Mouse (Mus musculus) splenic B cell, adult 2 months (primary cell): ENCODE measurements around the gene Pmvk.
A peak's percentile ranks its signal among the peaks of the same experiment; 100 is the strongest.

Source experiments
- DNase-seq: peaks from one replicate; pipeline ENCODE4 v3.0.0-alpha.2; 2011; ENCODE audit warnings: low read depth, low spot score
- H3K27me3 ChIP-seq: 2 replicates; pipeline ENCODE4 v1.6.1; 2012; ENCODE audit warnings: mild to moderate bottlenecking, low read length, moderate library complexity, mixed read lengths; ENCODE audit not compliant: control insufficient read depth, poor library complexity, insufficient read depth, severe bottlenecking
- H3K36me3 ChIP-seq: 2 replicates; pipeline ENCODE4 v1.6.1; 2012; ENCODE audit warnings: mild to moderate bottlenecking, low read length, moderate library complexity, mixed read lengths; ENCODE audit not compliant: control insufficient read depth, poor library complexity, insufficient read depth, severe bottlenecking

Pmvk gene

DNA sequence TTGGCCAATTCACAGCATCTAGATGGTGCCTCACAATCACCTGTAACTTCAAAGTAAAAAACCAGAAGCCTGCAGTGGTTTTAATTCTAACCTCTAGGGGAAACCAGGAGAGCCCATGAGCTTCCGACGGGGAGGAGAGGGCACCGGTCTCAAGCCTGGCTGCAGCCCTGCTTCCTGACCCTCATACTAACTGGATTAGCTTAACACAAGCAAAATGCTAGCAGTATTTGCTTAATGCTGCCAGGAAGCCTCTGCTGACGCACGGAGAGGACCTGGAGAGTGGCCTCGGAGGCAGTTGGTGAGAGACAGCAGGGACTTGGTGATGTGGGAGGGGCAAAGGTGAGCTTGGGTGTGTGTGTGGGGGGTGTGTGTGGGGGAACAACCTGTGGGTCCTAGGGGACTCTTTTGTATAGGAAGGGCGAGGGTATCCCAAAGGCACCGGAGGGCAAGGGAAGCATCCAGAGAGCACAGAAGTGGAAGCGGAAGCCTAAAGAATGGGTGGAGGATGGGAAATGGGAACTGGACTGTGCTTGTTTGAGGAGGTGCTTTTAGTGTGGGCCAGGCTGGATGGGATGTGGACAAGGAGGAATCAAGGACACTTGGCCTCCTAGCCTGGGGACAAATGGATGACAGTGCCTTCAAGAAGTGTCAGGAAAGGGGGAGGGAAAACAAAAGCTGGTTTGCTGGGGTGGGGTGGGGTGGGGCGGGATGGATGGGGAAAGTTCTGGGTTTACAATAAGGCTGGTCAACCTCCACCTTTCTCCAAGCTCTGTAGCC, at the start of gene Pmvk:
Gene Pmvk (plus strand): TSS at position 141 of the 777 bp plus-strand sequence.
- Histone ChIP-seq H3K36me3 (no peaks in the 10 kb centered on the region), H3K27me3 (no peaks in the 10 kb centered on the region)
- no peak for DNase-seq

DNA sequence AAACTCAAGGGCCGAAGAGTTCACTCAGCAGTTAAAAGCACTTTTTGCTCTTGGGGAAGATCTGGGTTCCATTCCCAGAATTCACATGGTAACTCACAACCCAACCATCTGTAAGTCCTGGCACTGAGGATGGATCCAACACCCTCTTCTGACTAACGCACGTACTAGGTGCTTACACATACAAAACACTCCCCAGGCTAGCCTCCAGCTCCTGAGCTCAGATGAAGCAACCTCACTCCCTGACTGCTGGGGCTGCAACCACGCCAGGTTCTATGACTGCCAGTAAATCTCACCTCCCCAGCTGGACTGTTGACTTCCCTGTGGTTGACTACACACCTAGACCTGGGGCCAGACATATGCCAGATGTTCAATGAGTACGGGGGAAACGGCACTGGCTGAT, 47.5 kb upstream of the Pmvk start:
- no peak for DNase-seq
- Histone ChIP-seq H3K36me3 (peaks cover 17% of the 10 kb centered on the region), H3K27me3 (no peaks in the 10 kb centered on the region)

DNA sequence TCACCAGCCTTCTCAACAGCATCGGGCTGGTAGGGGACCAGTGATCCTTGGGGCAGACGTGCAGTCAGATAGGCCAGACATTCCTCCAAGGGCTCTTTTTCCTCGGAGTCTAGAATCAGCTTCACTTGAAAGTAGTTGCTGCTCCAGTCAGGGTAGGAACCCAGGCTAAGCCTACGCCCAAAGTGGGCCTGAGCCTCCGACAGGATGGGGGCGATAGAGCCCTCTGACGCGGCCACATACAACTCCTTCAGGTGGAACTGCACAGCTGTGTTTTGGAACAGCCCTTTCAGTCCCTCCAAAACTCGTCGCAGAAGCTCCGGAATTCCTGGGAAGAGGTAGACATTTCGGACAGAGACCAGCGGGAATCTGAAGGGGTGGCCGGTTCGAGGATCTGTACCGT, 45.9 kb upstream of the Pmvk start:
- H3K36me3 ChIP-seq = peaks cover 13% of the 10 kb centered on the region
- H3K27me3 ChIP-seq = no peaks in the 10 kb centered on the region
- DNase-seq = no peak

DNA sequence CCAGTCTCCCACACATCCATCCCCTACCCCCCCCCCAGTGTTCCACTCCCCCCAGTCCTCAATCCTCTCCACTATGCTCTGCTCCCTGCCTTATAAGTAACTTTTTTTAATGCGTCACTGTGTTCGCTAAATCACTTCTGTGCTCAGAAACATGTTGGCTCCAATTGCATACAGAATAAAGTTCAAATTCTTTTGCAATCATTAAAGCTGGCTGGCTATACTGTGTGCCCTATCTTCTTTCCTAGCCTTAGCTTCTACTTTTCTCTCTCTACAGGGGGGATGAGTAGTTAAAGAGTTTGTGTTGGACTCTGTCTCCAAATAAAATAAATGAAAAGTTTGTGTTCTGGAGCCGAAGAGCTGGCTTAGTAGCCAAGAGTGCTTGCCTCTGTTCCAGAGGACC, 44.6 kb upstream of the Pmvk start:
- peaks cover 10% of the 10 kb centered on the region for H3K36me3 ChIP-seq

DNA sequence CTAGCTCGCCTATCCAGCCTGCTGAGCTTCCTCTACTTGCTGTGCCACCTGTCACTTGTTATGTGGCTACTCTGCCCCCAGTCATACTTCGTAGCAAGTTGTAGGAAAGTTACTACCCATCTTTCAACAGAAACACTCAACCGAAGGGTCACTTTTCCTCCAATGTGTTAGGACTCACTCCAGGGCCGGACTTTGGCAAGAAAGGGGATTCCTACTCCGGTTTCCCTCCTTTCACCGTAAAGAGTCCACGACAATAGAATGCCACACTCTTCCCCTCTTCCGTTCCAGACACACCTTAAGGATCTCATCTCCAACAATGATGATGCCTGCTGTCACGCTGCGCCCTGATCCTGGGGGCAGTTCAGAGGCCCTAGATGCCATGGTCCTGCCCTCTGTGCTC, 43.5 kb upstream of the Pmvk start:
- Histone ChIP-seq H3K36me3 (peaks cover 7% of the 10 kb centered on the region; the same call in 1 of the 2 replicates), H3K27me3 (no peaks in the 10 kb centered on the region)
- DNase-seq = no peak

More for the DNA sequence above, 44.6 kb upstream of the Pmvk start:
- DNase-seq = no peak
- H3K27me3 ChIP-seq = no peaks in the 10 kb centered on the region

DNA sequence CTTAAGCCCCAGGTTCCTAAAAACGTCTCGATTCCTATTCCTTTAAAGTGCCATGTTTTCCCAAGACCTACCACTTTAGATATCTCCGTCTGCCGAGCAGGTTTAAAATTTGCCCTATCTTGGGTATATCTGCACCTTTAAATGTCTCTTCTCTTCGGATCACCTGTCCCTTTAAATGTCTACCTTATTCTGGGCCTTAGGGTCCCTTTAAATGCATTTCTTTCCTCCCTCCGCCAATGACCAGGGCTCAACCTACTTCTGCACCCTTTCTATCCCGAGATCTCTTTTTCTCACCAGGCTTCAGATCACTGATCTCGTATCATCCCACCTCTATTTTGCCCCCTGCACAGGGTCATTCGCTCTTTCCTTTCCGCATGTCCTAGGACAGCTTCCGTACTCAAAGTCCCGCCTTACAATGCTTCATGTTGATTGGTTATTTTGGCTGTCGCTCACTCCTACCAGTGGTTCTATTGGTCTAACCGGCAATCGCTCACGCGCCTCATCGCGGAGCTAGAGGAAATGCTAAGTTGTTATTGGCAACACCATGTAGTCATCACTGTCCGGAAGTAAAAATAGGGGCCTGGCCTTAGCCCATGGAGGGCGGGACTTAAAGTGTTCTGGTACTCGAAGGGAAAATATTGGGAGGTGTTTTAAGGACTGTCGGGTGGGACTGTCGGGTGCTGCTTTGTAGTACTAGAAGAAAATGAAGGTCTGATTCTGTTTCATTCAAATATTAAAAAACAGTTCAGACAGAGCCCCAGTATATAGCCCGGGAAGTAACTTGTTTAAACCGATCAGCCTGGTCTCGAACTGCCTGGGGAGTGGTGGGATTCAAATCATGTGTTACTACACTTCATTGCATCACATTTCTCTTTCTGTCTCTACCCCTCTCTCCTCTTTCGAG, 42.6 kb upstream of the Pmvk start, which contains the start of gene Flad1:
Gene Flad1 (minus strand): TSS at position 381 of the 904 bp plus-strand sequence.
- no peaks in the 10 kb centered on the region for H3K27me3 ChIP-seq
- peak; percentile 100 for DNase-seq

DNA sequence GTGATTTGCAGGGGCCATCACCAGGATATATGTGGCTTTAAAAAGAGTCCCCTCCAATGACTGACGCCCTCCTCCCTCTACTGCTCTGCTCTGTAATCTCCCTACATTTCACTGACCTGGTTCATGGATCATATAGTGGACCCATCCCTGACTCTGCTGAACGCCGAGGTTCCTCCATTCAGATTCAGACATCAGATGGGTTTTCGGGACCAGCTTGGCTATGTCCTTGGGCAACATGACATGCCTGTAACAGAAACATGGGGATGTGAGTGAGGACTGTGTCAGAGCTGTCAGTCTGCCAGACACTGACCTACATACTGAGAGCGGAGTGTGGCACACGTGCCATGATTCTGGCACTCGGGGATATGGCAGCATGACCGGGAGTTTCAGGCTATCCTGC, 38.2 kb upstream of the Pmvk start:
- Histone ChIP-seq H3K36me3 (no peaks in the 10 kb centered on the region), H3K27me3 (no peaks in the 10 kb centered on the region)
- DNase-seq = no peak

More for the DNA sequence above, 42.6 kb upstream of the Pmvk start, which contains the start of gene Flad1:
- peaks cover 7% of the 10 kb centered on the region; the same call in 1 of the 2 replicates for H3K36me3 ChIP-seq

DNA sequence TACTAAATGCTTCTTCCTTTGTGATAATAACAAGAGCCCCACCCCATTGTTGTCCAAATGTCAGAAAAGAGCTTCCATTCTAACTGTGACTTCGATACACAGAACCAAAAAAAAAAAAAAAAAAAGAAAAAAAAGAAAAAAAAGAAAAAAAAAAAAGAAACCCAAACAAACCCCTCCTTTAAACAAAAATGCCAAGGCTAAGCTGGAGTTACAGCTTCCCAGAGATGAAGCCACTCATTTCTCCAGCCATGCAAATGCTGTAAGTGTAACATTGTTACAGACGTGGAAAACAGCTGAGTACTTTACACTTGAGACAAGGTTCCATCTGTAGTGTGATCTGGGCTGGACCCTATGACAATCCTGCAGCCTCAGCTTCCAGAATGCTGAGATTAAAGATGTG, 37.2 kb upstream of the Pmvk start:
- no peak for DNase-seq

DNA sequence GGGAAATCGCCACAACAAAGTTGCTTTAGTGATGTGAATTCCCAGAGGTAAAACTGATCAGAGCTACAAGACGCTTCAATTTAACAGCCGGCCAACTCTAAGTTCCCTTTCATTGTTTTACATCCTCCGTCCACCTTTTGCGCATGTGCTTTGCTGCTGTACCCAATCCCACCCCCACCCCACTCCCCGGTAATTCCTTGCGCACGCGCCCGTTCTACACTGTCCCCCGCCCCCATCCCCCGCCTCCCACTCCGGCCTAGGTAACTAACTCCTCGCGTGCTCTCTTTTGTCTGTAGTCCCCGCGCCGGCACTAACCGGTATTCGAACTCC, 36.5 kb upstream of the Pmvk start:
- Histone ChIP-seq H3K27me3 (no peaks in the 10 kb centered on the region), H3K36me3 (no peaks in the 10 kb centered on the region)
- DNase-seq = no peak

More for the DNA sequence above, 37.2 kb upstream of the Pmvk start:
- Histone ChIP-seq H3K36me3 (no peaks in the 10 kb centered on the region), H3K27me3 (no peaks in the 10 kb centered on the region)

DNA sequence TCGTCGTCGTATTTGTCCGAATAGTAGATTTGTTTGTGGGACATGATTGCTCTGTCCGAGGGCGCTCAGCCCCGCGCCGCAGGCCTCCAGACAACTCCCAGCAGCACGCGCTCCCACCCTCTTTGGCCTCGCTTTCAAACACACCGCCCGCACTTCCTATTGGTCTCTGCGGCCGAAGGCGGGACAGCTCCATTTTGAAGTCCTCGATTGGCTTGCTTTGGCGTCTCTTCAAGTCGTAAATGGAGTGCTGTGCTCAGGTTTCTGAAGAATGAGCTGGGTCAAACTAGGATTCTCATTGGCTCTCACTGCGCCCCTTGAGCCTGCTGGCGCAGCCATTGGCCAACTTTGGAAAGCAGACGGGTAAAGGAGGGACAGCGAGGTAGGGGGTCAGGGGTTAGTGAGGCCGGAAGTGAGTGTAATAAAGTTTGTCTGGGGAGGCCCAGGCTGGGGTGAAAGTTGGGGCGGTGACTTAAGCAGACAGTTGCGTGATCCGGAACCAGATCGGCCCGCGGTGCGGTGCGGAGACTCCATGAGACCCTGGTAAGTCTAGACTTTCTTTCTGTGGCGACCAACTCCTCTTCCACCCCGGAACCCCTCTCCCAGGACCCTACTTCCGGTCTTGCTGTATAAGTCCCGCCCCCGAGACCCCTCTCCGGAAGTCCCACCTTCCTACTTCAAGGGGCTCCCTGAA, 36.0 kb upstream of the Pmvk start, which contains the start of the genes Cks1b and Shc1:
Gene Cks1b (minus strand): TSS at position 214 of the 691 bp plus-strand sequence.
Gene Shc1 (plus strand): TSS at position 274 of the 691 bp plus-strand sequence.
- Histone ChIP-seq H3K27me3 (no peaks in the 10 kb centered on the region), H3K36me3 (no peaks in the 10 kb centered on the region)
- peak; percentile 97 for DNase-seq

DNA sequence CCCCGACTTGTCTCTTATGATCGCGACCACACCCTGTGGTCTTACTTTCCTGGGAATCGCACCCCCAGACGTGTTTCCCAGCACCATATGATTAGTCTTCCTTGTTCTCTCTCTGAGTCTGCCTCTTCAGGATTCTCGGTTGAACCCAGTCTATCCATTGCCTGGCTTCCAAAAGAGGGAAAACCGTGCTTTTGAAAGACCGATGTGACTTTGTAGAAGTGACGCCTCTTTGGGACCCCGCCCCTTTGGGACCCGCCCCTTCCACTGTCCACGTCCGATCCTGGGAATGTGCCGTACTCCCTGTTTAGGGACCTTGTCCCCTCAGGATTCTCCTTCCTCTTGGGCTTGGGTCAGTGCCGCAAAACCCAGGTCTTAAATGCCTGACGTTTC, 35.5 kb upstream of the Pmvk start:
- Histone ChIP-seq H3K36me3 (no peaks in the 10 kb centered on the region), H3K27me3 (no peaks in the 10 kb centered on the region)
- no peak for DNase-seq

DNA sequence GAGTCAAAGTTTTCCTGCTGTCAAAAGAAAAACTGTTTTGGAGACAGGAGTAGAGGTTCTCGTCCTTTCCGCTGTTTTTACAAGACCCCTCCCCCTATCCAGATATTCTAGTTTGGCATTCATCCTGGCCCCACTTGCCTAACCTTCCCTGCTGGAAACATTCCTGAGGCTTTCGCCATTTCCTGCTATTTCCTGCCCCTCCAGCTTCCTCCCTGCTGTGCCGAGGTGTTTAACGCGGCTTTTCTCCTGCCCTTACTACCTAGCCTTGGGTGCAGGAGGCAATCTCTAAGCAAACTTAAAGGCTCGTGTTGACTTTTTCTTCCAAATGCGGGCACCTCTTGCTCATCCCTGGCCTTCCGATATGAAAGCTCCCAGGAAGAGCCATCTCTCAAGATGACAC, 34.8 kb upstream of the Pmvk start:
- DNase-seq = no peak
- H3K36me3 ChIP-seq = no peaks in the 10 kb centered on the region
- no peaks in the 10 kb centered on the region for H3K27me3 ChIP-seq

DNA sequence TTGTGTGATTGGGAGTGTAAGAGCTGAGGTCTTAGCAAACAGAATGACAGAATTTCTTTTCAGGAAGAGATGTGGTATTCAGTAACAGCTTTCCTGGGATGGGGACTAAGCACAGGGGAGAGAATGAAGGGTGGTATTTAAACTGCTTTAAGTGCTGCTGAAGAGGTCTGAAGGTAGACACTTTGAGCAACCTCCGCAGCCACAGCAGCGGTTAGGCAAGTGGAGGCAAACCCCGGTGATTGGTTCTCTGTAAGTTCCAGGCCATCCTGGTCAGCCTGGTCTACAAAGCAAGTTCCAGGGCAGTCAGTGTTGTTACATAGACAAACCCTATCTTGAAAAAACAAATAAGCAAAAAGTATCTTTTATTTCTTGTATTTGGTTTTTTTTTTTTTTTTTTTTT, 34.4 kb upstream of the Pmvk start:
- no peak for DNase-seq
- Histone ChIP-seq H3K36me3 (no peaks in the 10 kb centered on the region; the same call in 1 of the 2 replicates), H3K27me3 (no peaks in the 10 kb centered on the region)

DNA sequence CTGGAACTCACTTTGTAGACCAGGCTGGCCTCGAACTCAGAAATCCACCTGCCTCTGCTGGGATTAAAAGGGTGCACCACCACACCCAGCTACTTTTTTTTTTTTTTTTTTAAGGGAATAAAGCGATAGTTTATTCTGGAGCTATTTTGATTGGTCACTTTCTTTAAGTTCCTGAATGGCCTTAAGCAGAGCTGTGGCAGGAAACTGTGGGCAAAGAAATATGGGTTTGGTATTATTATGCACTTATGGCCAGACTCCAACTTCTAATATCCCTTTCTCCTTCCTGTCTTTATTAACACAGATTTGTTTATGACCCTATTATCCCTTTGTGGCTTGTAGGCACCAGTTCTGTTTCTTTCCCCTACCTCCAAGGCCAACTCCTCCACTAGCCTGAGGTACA, 33.9 kb upstream of the Pmvk start:
- Histone ChIP-seq H3K27me3 (no peaks in the 10 kb centered on the region), H3K36me3 (no peaks in the 10 kb centered on the region; the same call in 1 of the 2 replicates)
- DNase-seq = no peak
